Mouse (Mus musculus) small intestine, adult 2 months (tissue): ENCODE measurements around the gene Amigo2. TPM values are rescaled to one million over a fixed set of nuclear protein-coding genes. Genes with fewer than 3 reads are reported as not detected.

Experiments used
- H3K27ac ChIP-seq: fragments of 200-500 bp; 2 replicates; pipeline ENCODE4 v1.5.1; 2012; ENCODE audit warnings: low read depth, low read length, control low read depth, inconsistent platforms; ENCODE audit not compliant: insufficient read depth
- H3K27me3 ChIP-seq: fragments of 200-500 bp; 2 replicates; pipeline ENCODE4 v1.6.1; 2012; ENCODE audit warnings: mild to moderate bottlenecking, moderate library complexity, low read length, inconsistent platforms; ENCODE audit not compliant: control insufficient read depth, insufficient read depth
- H3K36me3 ChIP-seq: fragments of 200-500 bp; 2 replicates; pipeline ENCODE4 v1.6.1; 2012; ENCODE audit warnings: mild to moderate bottlenecking, low read length, control low read depth, inconsistent platforms; ENCODE audit not compliant: control insufficient read depth, insufficient read depth
- H3K4me1 ChIP-seq: fragments of 200-500 bp; 2 replicates; pipeline ENCODE4 v1.6.1; 2012; ENCODE audit warnings: low read length, inconsistent platforms, mixed read lengths; ENCODE audit not compliant: control insufficient read depth, insufficient read depth, insufficient read length
- H3K4me3 ChIP-seq: fragments of 200-500 bp; 2 replicates; pipeline ENCODE4 v1.5.1; 2012; ENCODE audit warnings: low read depth, mild to moderate bottlenecking, control low read depth, inconsistent platforms, low read length, moderate library complexity
- CTCF ChIP-seq: fragments of 200-500 bp; IDR thresholded peaks from 2 replicates; pipeline ENCODE4 v1.5.1; 2012; ENCODE audit warnings: low read depth, mild to moderate bottlenecking, control low read depth, inconsistent platforms, low read length, moderate library complexity, mixed read lengths; ENCODE audit not compliant: insufficient replicate concordance, insufficient read length; ENCODE audit errors: extremely low read depth
- POLR2A ChIP-seq: fragments of 200-500 bp; IDR thresholded peaks from 2 replicates; pipeline ENCODE4 v1.6.1; 2012; ENCODE audit warnings: low read depth, mild to moderate bottlenecking, control low read depth, inconsistent platforms, low read length, moderate library complexity
- WGBS: fragments of 180-500 bp; shearing (Covaris S2); methylation state at CpG from one replicate; pipeline ENCODE4 v1.1.7; 2018; 5-methylcytosine and 5-hydroxymethylcytosine counted together
- polyA plus RNA-seq: library from polyadenylated mRNA; depleted of rRNA; stranded (reverse); fragments of >200 nt; gene quantifications from 2 replicates; pipeline ENCODE4 v1.2.3, GENCODE M21; 2012; rRNA removed

The Amigo2 gene
- polyA plus RNA-seq, 1 experiment: 0.80 TPM

- Histone ChIP-seq H3K27ac (no peak overlapping the region), H3K36me3 (no peaks in the 10 kb centered on the region), H3K4me1 (no peaks in the 10 kb centered on the region), H3K4me3 (no peak overlapping the region), H3K27me3 (no peaks in the 10 kb centered on the region)
- WGBS: 3% methylated on average over 1 of the region's 1 CpGs
- TF ChIP-seq CTCF: no peak
- no peak for TF ChIP-seq POLR2A
These were observed 51.5 kb downstream of the Amigo2 start for GRCm38 (mm10) chr15:97195628-97196027.

Other genes with a start within 250 kb of the Amigo2 start
- gene Slc38a4, start 191.3 kb downstream of the Amigo2 start, polyA plus RNA-seq: 0.30 and 0.44 TPM in 2 replicates
- 2.4 and 5.6 TPM in 2 replicates for gene Pced1b, start 180 bp downstream of the Amigo2 start, polyA plus RNA-seq